Mouse (Mus musculus) midbrain, embryonic 14.5 days (tissue): ENCODE results near the gene Myo10. TPM values are rescaled to one million over a fixed set of nuclear protein-coding genes. Genes with fewer than 3 reads are reported as not detected.

Experiments
- ATAC-seq: fragments of 200-750 bp; cut with Nextera tagmentation; 2 replicates; pipeline ENCODE4 v1.8.0; 2017; ENCODE audit warnings: moderate number of reproducible peaks, moderate library complexity; ENCODE audit not compliant: low FRiP score, low TSS enrichment
- DNase-seq: peaks from one replicate; pipeline ENCODE4 v3.0.0-alpha.2; 2015
- H3K27ac ChIP-seq: fragments of 300-500 bp; sonication (generic); replicated peaks from 2 replicates; pipeline ENCODE4 v1.5.1; 2014; ENCODE audit warnings: mild to moderate bottlenecking, low read depth, low read length, moderate library complexity
- H3K27me3 ChIP-seq: fragments of 300-500 bp; sonication (generic); 2 replicates; pipeline ENCODE4 v1.6.1; 2014; ENCODE audit warnings: low read length, control low read depth, mixed read lengths; ENCODE audit not compliant: control insufficient read depth, insufficient read depth
- H3K36me3 ChIP-seq: fragments of 300-500 bp; sonication (generic); 2 replicates; pipeline ENCODE4 v1.6.1; 2014; ENCODE audit warnings: low read length, control low read depth; ENCODE audit not compliant: control insufficient read depth, insufficient read depth
- H3K4me1 ChIP-seq: fragments of 300-500 bp; sonication (generic); 2 replicates; pipeline ENCODE4 v1.6.1; 2014; ENCODE audit warnings: mild to moderate bottlenecking, antibody characterized with exemption, low read length, control low read depth; ENCODE audit not compliant: control insufficient read depth, insufficient read depth
- H3K4me2 ChIP-seq: fragments of 300-500 bp; sonication (generic); 2 replicates; pipeline ENCODE4 v1.6.1; 2014; ENCODE audit warnings: mild to moderate bottlenecking, low read length, moderate library complexity
- H3K4me3 ChIP-seq: fragments of 300-500 bp; sonication (generic); replicated peaks from 2 replicates; pipeline ENCODE4 v1.5.1; 2014; ENCODE audit warnings: low read depth, low read length
- H3K9ac ChIP-seq: fragments of 300-500 bp; sonication (generic); replicated peaks from 2 replicates; pipeline ENCODE4 v1.6.1; 2014; ENCODE audit warnings: mild to moderate bottlenecking, low read length, moderate library complexity
- H3K9me3 ChIP-seq: fragments of 300-500 bp; sonication (generic); 2 replicates; pipeline ENCODE4 v1.6.1; 2016; ENCODE audit warnings: low read length, control low read depth, mixed read lengths; ENCODE audit not compliant: control insufficient read depth
- WGBS: fragments of 180-500 bp; shearing (Covaris S2); extraction: QIAGEN DNeasy Blood & Tissue Kit; methylation state at CpG from one replicate; pipeline ENCODE4 v1.1.7; 2014; 5-methylcytosine and 5-hydroxymethylcytosine counted together
- polyA plus RNA-seq: library from polyadenylated mRNA; unstranded; fragments of >200 nt; fragmentation: Nextera tagmentation; extraction: Ambion mirVana; gene quantifications from 2 replicates; pipeline ENCODE4 v1.2.1, GENCODE M21; 2014

Myo10 gene
- polyA plus RNA-seq, 1 experiment from 2014 or later: 33.6 TPM

DNA sequence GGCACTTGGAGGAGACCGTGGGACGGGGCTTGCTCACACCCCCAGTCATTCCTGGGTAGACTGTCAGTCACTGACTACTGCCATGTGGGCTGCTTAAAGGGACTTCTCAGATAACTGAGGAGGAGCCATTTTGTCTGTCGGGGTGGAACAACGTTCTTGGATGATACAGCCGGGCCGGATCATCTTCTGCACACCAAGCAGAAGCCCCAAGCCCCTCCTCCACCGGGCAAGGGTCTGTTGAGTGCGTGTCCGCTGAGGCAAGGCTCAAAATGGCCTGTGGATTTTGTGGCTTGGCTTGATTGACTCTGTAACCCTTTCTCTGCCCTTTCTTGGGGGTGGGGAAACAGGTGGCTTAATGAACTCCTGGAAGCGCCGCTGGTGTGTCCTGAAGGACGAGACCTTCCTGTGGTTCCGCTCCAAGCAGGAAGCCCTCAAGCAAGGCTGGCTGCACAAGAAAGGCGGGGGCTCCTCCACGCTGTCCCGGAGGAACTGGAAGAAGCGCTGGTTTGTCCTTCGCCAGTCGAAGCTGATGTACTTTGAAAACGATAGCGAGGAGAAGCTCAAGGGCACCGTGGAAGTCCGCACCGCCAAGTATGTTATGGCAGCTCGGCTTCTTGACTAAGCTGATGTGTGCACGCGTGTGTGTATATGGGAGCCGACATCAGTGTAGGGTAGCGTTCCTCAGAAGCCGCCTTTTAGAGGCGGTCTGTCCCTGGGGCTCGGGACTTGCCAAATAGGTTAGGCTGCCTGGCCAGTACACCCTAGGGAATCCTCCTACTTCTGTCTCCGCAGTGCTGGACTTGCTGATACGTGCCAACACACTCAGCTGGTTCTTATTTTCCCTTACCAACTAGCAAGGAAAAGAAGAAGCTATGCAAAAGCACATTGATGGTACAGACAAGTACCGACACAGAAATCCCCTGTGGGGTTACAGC is 163.4 kb downstream of the Myo10 start:
- H3K27ac ChIP-seq: no peak overlapping the region
- ATAC-seq (no peak), DNase-seq (no peak)
- no peak overlapping the region for H3K9ac ChIP-seq
- no peak overlapping the region for H3K4me3 ChIP-seq
- H3K4me2 ChIP-seq: no peak overlapping the region
- no peaks in the 10 kb centered on the region for H3K4me1 ChIP-seq
- H3K27me3 ChIP-seq: no peaks in the 10 kb centered on the region
- WGBS: 89% methylated on average over 35 of the region's 35 CpGs
- H3K9me3 ChIP-seq: no peaks in the 10 kb centered on the region
- peaks cover 69% of the 10 kb centered on the region for H3K36me3 ChIP-seq

DNA sequence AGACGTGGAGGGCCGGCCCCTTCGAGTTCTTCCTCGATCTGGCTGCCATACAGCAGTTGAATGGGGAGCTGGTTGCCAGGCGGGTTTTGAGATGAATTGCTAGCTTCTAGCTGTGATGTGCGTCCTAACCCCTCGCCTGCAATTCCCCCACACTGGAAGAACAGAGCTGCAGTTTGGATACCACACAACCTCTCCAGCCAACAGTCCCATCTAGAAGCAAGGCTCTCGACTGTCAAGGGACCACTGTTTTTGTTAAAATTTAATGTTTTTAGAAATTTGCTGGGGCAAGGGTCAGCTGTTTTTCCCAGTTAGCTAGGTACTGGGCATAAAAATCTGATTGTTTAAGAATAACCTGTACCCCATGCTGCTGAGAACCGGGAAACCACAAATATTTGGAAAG is 165.1 kb downstream of the Myo10 start:
- no peak for ATAC-seq
- H3K4me1 ChIP-seq: no peaks in the 10 kb centered on the region
- WGBS: 77% methylated on average over 9 of the region's 9 CpGs
- H3K9me3 ChIP-seq: no peaks in the 10 kb centered on the region
- no peak overlapping the region for H3K4me2 ChIP-seq
- no peak for DNase-seq
- H3K36me3 ChIP-seq: peaks cover 57% of the 10 kb centered on the region
- H3K9ac ChIP-seq: no peak overlapping the region
- H3K27ac ChIP-seq: no peak overlapping the region
- H3K27me3 ChIP-seq: no peaks in the 10 kb centered on the region
- no peak overlapping the region for H3K4me3 ChIP-seq

- no peaks in the 10 kb centered on the region for H3K9me3 ChIP-seq
- no peak overlapping the region for H3K9ac ChIP-seq
- no peak for ATAC-seq
- H3K36me3 ChIP-seq: peaks cover 56% of the 10 kb centered on the region
- WGBS: 91% methylated on average over 8 of the region's 8 CpGs
- no peaks in the 10 kb centered on the region for H3K4me1 ChIP-seq
- H3K27me3 ChIP-seq: no peaks in the 10 kb centered on the region
- DNase-seq: no peak
- no peak overlapping the region for H3K4me2 ChIP-seq
- no peak overlapping the region for H3K4me3 ChIP-seq
- no peak overlapping the region for H3K27ac ChIP-seq
Observed at GRCm38 (mm10) chr15:25787965-25788364, 165.6 kb downstream of the Myo10 start.

DNA sequence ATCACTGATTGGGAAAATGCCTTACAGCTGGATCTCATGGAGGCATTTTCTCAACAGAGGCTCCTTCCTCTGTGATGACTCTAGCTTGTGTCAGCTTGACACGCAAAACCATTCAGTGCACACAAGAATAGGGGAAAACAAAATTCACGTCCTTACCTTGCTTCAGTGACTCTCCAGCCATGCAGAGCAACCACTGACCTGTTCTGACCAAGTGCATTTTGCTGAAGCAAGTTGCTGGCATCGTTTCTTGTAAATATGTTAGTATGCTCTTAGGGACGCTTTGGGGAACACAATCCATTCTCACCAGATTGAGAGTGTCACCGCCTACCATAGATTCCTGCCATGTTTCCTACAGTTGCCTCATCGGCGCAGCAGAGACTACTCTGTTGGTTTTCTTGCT is 166.2 kb downstream of the Myo10 start:
- Histone ChIP-seq H3K4me2 (no peak overlapping the region), H3K4me1 (no peaks in the 10 kb centered on the region), H3K4me3 (no peak overlapping the region), H3K9ac (no peak overlapping the region), H3K9me3 (no peaks in the 10 kb centered on the region), H3K27ac (0 out of 2 replicates have a peak overlapping the region, but pooled peaks have one; percentile 8), H3K27me3 (no peaks in the 10 kb centered on the region), H3K36me3 (peaks cover 59% of the 10 kb centered on the region)
- no peak for ATAC-seq
- no peak for DNase-seq
- WGBS: 87% methylated on average over 7 of the region's 7 CpGs

DNA sequence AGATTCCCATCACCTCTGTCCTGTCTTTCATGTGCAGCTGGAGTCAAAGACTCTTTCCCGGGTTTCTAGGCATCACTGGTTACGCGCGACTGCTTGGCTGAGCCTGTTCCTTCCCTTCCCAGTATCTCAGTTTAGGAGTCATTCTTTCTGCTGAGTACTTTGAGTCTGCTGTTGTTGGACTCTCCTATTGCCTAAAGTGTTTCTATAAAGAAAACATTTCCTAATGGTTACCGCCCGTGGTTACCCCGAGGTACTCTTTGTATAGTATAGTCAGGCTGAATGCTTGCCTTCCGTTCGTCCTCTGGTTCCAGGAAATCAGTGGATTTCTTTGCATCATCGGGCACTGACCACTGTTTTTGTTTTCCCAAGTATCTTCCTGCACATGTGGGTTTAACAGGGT is 166.9 kb downstream of the Myo10 start:
- Histone ChIP-seq H3K27me3 (no peaks in the 10 kb centered on the region), H3K27ac (0 out of 2 replicates have a peak overlapping the region, but pooled peaks have one; percentile 8), H3K36me3 (peaks cover 61% of the 10 kb centered on the region), H3K4me1 (no peaks in the 10 kb centered on the region), H3K9ac (no peak overlapping the region), H3K4me2 (no peak overlapping the region), H3K4me3 (no peak overlapping the region), H3K9me3 (no peaks in the 10 kb centered on the region)
- DNase-seq (no peak), ATAC-seq (no peak)
- WGBS: 75% methylated on average over 10 of the region's 10 CpGs

- WGBS: 56% methylated on average over 8 of the region's 8 CpGs
- peak overlapping the region; percentile 57; the same call in 1 of the 2 replicates for H3K27ac ChIP-seq
- peaks cover 54% of the 10 kb centered on the region for H3K36me3 ChIP-seq
- DNase-seq (peak; percentile 52), ATAC-seq (peak; percentile 41; the same call in 1 of the 2 replicates)
- no peaks in the 10 kb centered on the region for H3K9me3 ChIP-seq
- H3K4me1 ChIP-seq: no peaks in the 10 kb centered on the region
- H3K9ac ChIP-seq: no peak overlapping the region
- no peak overlapping the region for H3K4me3 ChIP-seq
- no peaks in the 10 kb centered on the region for H3K27me3 ChIP-seq
- no peak overlapping the region for H3K4me2 ChIP-seq
Observed at GRCm38 (mm10) chr15:25791660-25792353, 169.5 kb downstream of the Myo10 start.

DNA sequence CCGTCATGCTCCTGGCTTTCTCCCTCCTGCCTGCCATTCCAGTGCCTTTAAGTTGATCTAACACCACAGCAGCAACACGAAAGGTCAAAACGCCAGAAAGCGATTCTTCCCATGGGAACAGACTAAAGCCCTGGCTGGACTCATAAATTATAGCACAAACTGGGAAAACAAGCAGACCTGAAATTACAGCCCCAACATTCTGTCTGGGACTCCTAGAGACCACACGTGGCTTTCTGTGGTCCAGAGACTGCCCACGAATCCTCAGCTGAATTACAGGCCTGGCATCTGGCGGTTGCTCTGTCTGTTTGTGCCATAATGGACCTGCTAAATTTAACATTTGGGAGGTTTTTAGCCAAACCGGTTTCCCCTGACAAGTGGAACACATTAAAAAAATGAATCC is 171.8 kb downstream of the Myo10 start:
- Histone ChIP-seq H3K9ac (no peak overlapping the region), H3K4me2 (no peak overlapping the region), H3K27ac (no peak overlapping the region), H3K27me3 (no peaks in the 10 kb centered on the region), H3K9me3 (no peaks in the 10 kb centered on the region), H3K4me3 (no peak overlapping the region), H3K4me1 (no peaks in the 10 kb centered on the region), H3K36me3 (peaks cover 43% of the 10 kb centered on the region)
- ATAC-seq (no peak), DNase-seq (no peak)
- WGBS: 89% methylated on average over 8 of the region's 8 CpGs

GRCm38 (mm10) chr15:25795496-25795895 is 173.2 kb downstream of the Myo10 start:
- Histone ChIP-seq H3K27ac (no peak overlapping the region), H3K4me2 (no peak overlapping the region), H3K4me3 (no peak overlapping the region), H3K27me3 (no peaks in the 10 kb centered on the region), H3K4me1 (no peaks in the 10 kb centered on the region), H3K9me3 (no peaks in the 10 kb centered on the region), H3K36me3 (peaks cover 46% of the 10 kb centered on the region), H3K9ac (no peak overlapping the region)
- WGBS: over 99% methylated on average over 9 of the region's 9 CpGs
- DNase-seq (no peak), ATAC-seq (no peak)
